Mouse (Mus musculus): ENCODE results near the gene Gpc1.

The Gpc1 gene

DNA sequence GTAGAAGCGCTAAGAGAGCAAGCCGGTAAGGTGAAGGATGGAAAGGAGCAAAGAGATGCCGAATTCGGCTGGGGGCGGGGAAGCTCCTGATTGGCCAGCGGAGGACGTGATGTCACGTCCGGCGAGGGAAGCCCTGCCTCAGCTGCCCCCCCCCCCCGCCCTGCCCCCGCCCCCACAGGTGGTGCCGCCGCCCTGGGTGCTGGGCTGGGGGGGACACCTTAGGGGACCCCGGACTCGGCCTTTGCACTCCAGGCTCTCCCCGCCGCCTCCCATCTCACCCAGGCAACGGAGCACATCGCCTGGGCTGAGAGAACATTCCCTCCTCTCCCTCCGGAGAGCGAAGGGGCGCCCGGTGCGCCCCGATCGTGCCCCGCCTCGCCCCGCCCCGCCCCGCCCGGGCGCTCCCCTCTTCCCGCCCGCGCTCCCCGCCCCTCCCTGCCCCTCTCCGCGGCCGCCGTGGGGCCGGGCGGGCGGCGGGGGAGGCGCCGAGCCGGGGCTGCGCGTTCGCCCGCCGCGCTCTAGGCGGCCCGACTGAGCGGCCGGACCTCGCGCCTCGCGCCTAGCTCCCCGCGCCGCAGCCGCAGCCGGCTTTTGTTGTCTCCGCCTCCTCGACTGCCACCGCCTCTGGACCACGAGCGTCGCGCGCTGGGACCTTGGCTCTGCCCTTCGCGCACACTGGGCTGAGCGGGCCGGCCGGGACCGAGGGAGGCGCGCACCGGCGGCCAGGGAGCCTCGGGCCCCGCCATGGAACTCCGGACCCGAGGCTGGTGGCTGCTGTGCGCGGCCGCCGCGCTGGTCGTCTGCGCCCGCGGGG, at the start of gene Gpc1:
Gene Gpc1 (plus strand): TSS at position 458 of the 814 bp plus-strand sequence.
- DNase-seq, result peak; percentile 19 to 21

DNA sequence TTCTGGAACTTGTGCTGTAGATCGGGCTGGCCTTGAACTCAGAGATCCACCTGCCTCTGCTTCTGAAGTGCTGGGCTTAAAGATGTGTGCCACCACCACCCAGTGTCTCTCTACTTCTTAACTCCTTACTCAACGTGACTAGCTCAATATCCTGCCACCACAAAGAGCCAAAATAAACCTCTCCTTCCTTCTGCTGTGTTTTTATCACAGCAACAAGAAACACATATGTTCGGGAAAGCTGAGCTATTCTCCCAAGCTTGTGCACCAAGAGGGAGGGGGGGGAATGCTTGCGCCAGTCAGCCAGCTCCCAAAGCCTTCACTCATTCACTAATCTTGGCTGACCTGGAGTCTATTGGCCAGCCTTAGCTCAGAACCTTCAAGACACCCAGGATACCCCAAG, 49.6 kb upstream of the Gpc1 start:
- DNase-seq, result no peak

DNA sequence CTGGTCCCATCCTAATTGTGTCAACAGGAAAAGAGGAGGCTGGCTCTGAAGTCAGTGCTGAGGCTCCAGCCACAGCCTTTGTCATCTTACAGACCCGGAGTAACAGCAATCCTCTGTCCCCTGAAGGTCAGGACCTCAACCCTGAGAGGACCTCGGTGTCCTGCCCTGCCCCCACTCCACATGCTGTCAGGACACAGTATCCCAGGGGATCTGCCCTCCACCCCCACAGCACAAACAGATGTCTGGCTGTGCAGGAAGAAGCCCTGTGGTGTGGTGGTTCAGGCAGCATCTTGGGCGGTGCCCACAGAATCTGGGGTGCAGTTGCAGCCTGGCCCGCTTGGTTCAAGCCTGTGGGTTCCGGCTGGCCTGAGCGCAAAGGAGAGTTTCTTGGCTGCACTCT, 48.9 kb upstream of the Gpc1 start:
- no peak for DNase-seq

DNA sequence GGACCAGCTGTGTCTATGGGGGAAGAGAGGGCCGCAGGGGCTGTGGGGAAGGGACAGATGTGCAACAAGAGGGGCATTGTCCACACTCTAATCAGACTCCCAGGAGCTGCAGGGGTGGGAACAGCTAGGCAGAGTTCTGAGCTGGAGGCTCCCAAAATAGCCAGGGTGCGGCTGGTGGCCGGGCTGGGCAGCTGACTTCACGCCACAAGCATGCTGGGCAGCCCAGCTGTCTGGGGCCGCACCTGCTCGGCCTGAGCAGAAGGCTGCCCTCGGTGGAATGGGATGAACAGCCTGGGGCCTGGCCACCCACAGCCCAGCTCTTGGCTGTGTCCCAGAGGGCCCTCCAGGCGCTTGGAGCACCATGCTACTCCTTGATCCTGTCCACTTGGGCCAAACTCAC, 44.2 kb upstream of the Gpc1 start:
- no peak for DNase-seq

DNA sequence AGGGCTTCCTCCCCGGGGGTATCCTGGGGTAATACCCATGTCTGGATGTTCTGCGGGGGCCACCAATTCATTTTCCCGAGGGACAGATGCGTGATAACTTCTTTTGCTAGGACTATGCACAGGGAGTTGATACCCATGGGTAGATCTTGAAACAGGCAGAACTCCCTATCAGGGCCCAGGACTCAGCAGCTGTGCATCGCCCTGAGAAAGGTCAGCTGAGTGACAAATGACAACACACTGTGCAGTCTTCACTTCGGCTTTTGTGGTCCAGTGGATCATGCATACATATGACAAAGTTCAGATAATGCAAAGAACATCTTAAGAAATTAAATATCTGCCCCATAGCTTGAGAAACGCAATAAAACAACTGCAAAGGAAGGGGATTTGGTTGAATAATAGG, 43.4 kb upstream of the Gpc1 start:
- no peak for DNase-seq

DNA sequence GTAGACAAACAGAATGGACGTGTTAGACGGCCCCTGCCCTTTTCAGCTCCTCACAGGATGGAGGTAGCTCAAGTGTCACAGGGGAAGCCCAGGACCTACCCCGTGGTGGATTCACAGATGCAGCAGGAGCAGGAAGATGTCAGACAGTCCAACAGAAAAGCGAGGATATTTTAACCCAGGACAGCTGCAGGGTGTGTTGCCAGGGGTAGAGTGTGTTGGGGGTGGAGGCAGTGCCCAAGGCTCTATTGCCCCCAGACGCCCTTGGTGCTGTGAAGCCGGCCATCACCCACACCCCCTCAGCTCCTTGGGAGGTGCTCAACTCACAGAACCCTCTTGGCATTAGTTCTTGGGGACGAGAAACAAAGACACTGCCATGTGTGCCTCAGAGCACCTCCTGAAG, 40.8 kb upstream of the Gpc1 start:
- no peak for DNase-seq

DNA sequence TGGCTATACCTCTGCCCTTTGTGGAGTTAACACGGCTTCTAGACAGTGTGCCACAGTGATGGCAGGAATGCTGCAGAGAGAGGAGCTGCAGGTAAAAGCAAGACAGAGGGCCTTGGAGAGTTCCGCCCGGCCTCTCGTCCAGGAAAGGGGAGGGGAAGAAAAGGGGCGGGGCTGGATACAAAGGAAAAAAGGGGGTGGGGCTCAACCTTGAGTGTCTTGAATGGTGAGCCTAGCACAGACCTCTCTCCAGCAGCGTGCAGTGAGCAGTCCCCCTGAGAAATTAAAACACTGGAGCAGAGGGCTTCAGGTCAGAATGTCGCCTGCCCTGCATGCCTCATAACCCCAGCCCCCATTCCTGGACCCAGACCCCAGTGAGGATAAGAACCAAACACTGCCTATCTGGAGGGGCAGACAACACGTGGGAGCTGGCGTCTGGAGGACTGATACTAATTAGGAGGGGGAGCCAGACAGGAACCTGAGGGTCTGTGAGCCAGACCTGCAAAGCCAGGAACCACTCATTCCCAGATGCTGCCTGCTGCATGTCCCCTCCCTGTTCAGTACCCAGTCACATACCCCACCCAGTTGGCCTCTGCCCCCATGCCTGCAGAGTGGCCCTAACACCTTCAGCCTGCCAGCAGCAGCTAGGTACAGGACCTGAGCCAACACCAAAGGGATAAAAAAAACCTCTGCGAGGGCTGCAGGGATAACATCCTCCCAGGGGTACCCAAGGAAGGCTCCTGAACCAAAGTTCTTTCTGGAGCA, 40.2 kb upstream of the Gpc1 start:
- no peak for DNase-seq

DNA sequence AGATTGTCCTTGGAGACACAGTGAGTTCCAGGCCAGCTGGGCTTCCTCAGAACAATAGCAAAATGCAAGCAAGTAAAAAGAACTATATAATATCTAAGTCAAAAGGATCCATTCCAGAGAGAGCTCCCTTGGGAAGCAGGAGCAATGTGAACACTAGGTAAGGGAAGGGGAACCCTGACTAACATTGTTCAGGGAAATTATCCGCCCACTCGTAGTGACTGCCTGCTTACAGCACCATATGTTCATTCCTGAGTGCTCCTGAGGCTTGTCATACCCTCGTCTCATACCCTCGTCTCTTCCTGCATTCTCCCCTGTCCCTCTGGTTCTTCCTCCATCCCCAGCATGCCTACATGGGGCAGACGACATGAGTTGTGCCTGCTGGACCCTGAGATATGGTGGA, 37.7 kb upstream of the Gpc1 start:
- no peak for DNase-seq

DNA sequence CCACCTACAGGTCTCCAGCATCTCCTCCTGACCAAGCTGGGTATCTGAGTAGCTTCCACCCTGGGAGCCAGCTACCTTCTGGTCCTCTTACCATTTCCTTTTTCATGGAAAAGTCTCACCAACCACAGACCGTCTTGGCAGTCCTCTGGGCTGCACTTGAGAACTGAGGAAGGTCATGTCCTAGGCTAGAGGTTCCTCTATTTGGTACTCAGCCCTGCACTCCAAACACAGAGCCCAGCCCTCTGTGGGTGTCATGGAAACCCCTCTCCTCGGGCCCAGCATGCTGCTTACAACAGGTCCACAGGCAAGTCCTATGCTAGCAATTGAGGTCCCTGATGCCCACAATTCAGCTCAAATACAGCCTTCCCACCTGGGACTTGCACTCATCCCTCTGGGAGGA, 33.0 kb upstream of the Gpc1 start:
- no peak for DNase-seq

DNA sequence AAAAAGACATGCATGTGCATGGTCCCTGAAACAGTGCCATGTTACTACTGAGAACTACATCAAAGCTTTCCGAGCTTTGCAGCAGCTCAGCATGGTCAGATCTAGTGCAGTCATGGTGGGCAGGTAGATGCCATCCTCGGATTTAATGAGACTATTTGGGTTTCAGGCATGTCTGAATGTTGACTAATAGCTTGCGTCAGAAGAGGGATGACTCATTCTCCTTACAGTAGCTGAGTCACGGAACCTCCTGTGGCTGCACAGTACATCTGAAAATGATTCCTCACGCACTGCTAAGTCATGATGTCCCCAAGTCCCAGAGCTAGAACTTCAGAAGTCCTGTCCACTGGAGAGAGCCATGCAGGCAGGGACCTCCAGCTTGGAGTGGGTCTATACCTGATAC, 31.8 kb upstream of the Gpc1 start:
- no peak for DNase-seq

DNA sequence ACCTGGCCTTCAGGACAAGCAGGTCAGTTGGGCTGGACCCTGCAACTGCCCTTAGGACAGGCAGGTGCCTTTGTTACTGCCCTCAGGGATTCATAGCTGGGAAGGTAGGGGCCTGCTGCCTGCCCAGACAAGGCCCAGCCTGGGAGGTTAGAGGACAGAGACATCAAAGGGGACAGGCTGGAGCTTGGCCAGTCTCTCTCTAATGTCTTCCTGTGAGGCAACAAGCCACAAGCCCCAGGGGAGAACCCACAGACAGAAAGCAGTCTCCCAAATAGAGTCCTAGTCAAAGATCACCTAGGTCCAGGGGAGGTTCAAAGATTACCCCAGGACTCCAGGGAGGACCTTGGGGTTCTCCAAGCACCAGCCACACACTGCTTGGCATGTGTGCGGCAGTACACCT, 29.1 kb upstream of the Gpc1 start:
- no peak for DNase-seq

DNA sequence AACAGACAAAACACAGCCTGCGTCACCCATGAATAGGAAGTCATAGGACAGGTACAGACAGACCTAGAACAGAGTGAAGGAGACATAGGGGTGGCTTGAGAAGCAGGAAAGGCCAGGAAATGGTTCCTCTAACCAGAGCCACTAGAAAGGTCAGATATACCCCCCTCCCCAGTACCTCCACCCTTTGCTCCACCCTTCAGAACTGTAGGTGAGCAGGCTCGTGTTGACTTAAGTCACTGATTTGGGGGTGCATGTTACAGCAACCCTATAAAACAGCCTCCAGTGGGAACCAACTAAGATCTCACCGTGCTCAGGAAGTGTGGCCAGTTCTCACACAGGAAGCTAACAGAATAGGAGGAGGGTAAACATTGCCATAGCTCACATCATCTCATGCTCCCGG, 28.1 kb upstream of the Gpc1 start:
- DNase-seq, result no peak

DNA sequence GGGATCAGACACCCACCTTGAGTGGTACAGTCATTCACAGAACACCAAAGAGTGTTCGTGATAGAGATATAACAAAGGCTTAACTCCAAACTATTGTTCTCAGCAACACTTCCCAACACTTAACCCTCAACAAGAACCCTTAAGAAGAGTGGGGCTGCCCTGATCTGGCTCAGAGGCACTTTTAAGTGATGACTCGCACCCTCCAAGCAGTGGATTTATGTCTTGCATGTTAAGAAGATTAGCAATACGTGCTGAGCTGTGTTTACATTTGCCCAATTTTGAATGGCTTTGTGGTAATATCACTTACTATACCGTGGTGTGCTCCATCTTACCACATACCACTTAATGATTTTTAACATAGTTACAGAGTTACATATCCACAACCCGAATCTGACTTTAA, 26.3 kb upstream of the Gpc1 start:
- no peak for DNase-seq

DNA sequence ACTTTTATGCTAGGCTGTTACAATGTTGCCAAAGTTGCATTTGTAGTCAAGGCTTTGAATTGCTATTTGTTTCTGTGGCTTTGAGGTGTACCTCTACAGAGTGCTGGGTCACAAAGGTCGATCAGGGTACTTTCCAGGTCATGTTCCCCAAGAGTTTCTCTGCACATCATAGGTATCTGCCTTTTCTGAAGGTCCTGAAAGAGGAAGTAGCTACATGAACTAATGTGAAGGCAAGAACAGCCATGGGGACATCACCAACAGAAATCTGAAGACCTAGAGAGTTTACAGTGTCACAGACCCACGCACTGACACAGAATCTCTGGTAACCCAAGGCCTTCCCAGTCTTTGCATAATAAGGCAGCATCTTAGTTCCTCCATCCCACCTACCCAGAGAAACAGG, 25.6 kb upstream of the Gpc1 start:
- DNase-seq, result no peak

DNA sequence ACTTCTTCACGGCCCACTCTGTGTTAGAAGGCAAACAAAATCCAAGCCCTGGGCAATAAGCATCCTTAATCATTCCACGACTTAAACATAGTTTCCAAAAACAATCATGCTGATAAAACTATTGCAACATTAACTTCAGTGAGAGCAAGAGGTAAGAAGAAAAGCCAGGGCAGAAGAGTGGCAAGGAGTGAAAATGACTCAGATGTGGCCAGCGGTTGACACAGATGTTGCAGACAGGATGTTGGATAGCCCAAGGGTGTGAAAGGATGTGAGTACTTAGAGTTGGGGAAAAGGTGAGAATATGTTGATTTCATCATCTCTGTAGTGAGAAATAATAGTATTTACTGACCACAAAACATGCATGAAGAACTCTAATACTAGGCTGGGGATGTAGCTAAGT, 24.7 kb upstream of the Gpc1 start:
- no peak for DNase-seq

DNA sequence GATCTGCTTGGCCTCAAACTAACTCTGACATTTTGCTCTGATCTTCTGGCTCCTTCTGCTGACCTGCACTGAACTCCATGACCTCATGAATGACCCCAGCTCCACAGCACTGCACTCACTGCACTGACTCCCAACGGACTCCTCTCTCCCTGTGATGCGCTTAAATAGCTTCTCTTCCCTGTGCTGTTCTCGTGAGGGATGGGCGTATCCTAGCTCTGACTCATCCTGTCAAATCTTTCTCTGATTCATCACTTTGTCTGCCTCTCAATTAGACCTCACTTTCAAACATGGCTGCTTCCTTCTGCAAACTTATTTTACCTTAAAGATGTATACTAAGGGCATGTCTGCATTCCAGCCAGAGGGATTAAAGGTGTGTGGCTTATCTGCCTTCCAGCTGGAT, 21.8 kb upstream of the Gpc1 start:
- no peak for DNase-seq

DNA sequence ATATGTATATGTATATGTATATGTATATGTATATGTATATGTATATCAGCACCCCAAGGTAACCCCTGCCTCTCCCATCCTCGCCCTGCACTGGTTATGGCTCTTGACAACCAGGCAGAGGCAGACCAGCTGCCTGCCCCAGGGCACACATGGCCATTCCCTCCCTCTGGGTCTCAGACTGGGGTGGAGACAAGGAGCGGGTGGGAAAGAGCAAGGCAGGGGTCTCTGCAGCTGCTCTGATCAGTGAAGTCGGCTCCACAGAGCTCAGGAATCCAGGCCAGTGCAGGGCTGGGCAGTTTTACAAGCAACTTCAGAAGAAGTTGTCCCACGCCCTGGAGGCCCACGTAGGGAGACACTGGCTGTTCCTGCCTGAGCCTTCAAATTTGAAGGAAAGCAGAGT, 17.1 kb upstream of the Gpc1 start:
- no peak for DNase-seq

DNA sequence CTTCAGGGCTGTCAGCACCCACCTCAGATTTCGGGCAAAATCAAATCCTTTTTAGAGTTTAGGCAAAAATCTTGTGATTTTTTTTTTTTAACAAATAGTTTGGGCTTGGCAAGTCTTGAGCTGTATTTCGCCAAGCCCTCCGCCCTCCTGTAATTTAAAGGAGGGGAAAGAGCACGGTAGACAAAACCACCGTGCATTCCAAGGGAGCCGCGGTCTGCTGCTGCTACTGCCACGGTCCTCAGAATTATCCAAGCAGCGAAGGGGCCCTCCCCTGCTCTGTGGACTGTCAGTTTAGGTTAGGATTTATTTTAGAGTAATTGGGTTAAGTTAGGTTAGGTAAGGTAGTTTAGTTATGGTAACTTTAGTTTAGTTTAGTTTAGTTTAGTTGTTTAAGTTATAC, 16.3 kb upstream of the Gpc1 start:
- no peak for DNase-seq

DNA sequence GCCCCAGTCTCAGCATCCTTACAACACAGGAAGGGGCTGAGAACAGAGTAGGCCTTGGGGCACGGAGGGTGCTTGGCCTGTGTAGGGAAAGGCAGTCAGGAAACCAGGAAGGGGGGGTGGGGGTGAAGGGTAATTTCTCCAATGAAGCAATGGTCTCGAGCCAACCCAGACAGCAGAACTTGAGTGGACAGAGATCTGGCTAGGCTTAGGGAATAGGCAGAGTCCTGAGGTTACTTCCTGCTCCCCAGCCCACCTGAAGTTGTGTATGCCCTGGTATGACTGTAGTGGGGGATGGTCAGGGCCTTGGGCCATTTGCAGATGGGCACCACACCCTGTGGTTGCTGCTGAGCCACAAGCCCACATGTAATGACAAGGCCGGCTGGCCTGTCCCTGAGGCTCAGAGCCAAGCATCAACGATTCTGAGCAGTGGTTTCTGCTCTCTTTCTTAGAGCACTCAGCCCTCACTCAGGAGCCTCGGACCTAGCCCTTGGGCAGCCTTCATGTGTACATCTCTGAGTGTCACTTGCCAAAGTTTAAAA, 15.6 kb upstream of the Gpc1 start:
- DNase-seq, result no peak

DNA sequence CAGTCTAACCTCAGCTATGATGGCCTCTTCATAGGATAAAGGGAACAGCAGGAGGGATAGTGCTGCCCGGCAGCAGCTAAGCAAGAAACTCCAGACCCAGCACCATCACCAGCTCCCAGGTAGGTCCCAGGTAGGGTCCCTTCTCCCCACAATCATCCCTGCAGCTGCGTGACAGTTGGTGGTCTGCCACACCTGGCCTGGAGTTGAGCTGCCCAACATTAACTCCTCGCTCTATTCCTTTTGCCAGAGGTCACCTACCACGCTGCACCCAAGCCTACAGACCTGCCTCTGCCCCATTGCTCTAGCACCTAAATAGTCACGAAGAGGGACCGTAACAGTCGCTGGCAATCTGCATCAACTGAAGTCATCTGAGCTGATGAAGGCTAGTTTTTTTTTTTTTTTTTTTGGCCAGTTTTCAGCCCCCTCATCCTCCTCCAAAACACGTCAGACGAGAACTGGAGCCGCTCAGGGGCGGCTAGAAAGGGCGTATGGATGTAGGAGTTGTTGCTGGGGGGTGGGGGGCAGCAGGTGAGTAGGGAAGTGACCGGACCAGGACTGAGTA, 738 bp upstream of the Gpc1 start:
- DNase-seq, result no peak

DNA sequence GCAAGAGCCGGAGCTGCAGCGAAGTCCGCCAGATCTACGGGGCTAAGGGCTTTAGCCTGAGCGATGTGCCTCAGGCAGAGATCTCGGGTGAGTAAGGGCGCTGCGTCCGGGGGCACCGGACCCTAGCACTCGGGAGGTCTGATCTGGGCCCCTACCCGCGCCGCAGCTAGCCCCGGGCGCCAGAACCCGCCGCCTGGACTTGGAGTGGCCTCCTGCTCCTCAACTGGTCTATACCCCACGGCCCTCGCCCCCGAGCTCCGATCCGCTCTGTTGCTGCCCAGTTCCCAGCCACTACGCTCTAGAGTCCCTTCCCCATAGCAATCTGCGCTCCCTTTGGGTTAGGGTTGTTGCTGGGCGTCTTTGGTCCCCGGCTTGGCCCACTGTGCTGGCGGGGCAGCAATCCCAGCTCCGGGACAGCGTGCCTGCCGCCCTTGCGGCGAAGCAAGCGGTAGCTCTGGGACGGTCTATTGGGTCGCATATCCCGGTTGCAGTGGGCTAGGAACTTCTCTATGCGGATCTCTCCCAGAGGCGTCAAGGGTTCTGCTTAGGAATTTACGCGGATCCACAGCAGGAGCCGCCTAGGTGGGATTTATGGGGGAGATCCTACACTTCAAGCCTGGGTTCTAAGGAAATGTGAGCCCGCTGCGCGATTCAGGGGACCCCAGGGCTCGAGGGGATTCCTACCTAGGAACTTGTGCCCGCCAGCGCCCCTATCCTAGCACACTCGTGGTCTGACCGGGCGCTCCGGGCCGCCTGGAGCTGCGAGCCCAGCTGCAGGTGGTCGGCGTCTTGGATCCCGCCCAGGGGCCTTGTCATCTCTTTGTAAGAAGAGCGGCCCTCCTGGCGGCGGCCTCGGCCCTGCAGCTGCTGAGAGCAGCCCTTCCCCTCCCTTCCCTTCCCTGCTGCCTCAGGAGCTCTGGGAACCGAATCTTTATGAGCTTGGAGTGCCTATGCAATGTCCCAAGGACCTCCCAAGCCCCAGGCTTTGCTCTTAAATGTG, 866 bp downstream of the Gpc1 start:
- DNase-seq, result no peak

DNA sequence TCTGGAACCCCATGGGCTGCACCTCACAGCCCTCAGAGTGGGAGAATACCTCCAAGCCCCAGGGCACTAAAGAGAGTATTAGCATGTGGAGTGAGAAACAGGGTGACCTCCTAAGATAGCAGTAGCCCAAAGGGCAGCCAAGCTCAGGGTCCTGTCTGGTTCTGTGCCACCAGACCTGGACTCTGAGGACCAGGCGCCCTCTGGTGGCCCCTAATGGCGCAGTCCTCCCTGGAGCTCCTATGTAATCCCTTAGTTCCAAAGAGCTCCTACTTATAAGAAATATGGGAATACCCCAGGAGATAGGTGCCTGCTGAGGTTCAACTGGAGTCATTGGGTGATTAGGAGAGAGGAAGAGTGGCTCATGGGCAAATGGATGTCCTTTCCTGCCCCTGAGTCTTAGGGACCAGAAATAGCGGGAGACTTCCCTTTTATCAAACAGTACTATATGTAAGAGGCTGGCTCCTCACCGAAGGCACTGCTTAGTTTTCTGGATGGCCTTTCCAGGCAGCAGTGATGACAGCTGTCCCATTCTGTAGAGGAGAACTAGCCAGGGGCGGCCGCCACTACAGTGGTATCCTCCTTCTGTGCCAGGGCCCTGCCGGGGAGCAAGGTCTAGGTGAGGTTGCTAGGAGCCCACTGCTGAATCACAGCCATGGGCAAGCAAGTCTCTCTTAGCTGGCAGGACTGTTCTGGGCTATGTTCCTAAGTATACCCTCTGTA, 2.7 kb downstream of the Gpc1 start:
- DNase-seq, result peak; percentile 34 to 38

Data from B cell, adult 2 months (primary cell).